Mouse (Mus musculus) liver, postnatal 0 days (tissue): Measurements from ENCODE around the gene Bsx. TPM values are rescaled to one million over a fixed set of nuclear protein-coding genes. Genes with fewer than 3 reads are reported as not detected.

Experiments
- ATAC-seq: fragments of 200-750 bp; cut with Nextera tagmentation; 2 replicates; pipeline ENCODE4 v1.8.0; 2017; ENCODE audit warnings: mild to moderate bottlenecking, moderate library complexity
- DNase-seq: peaks from one replicate; pipeline ENCODE4 v3.0.0-alpha.2; 2016
- H3K27ac ChIP-seq: fragments of 300-500 bp; sonication (generic); 2 replicates; pipeline ENCODE4 v1.5.1; 2014; ENCODE audit warnings: antibody characterized with exemption, moderate library complexity, mild to moderate bottlenecking, low read depth
- H3K27me3 ChIP-seq: fragments of 300-500 bp; sonication (generic); 2 replicates; pipeline ENCODE4 v1.6.1; 2014; ENCODE audit warnings: low read length, control low read depth, mixed read lengths; ENCODE audit not compliant: insufficient read depth
- H3K36me3 ChIP-seq: fragments of 300-500 bp; sonication (generic); replicated peaks from 2 replicates; pipeline ENCODE4 v1.6.1; 2014; ENCODE audit warnings: mild to moderate bottlenecking, control low read depth, low read length, moderate library complexity, mixed read lengths; ENCODE audit not compliant: insufficient read depth
- H3K4me1 ChIP-seq: fragments of 300-500 bp; sonication (generic); 2 replicates; pipeline ENCODE4 v1.6.1; 2014; ENCODE audit warnings: antibody characterized with exemption, mild to moderate bottlenecking, control low read depth; ENCODE audit not compliant: insufficient read depth
- H3K4me2 ChIP-seq: fragments of 300-500 bp; sonication (generic); 2 replicates; pipeline ENCODE4 v1.6.1; 2014; ENCODE audit warnings: low read depth, mild to moderate bottlenecking, low read length, moderate library complexity, mixed read lengths
- H3K4me3 ChIP-seq: fragments of 300-500 bp; sonication (generic); 2 replicates; pipeline ENCODE4 v1.5.1; 2014; ENCODE audit warnings: low read depth, low read length
- H3K9ac ChIP-seq: fragments of 300-500 bp; sonication (generic); replicated peaks from 2 replicates; pipeline ENCODE4 v1.6.1; 2014; ENCODE audit warnings: mild to moderate bottlenecking, moderate library complexity
- H3K9me3 ChIP-seq: fragments of 300-500 bp; sonication (generic); 2 replicates; pipeline ENCODE4 v1.6.1; 2016; ENCODE audit warnings: mild to moderate bottlenecking, control low read depth, low read length, mixed read lengths
- CTCF ChIP-seq: sonication (generic); IDR thresholded peaks from 2 replicates; pipeline ENCODE4 v1.5.1; 2016; ENCODE audit warnings: antibody characterized with exemption, low read depth
- EP300 ChIP-seq: IDR thresholded peaks from 2 replicates; pipeline ENCODE4 v1.6.1; 2016; ENCODE audit warnings: antibody characterized with exemption, low read depth, mild to moderate bottlenecking
- WGBS: fragments of 180-500 bp; shearing (Covaris S2); extraction: QIAGEN DNeasy Blood & Tissue Kit; methylation state at CpG from one replicate; pipeline ENCODE4 v1.1.7; 2014; ENCODE audit not compliant: insufficient replicate concordance; 5-methylcytosine and 5-hydroxymethylcytosine counted together
- polyA plus RNA-seq: library from polyadenylated mRNA; unstranded; fragments of >200 nt; fragmentation: Nextera tagmentation; extraction: Ambion mirVana; gene quantifications from 2 replicates; pipeline ENCODE4 v1.2.1, GENCODE M21; 2015

Bsx gene
- polyA plus RNA-seq, 1 experiment from 2014 or later: not detected

DNA sequence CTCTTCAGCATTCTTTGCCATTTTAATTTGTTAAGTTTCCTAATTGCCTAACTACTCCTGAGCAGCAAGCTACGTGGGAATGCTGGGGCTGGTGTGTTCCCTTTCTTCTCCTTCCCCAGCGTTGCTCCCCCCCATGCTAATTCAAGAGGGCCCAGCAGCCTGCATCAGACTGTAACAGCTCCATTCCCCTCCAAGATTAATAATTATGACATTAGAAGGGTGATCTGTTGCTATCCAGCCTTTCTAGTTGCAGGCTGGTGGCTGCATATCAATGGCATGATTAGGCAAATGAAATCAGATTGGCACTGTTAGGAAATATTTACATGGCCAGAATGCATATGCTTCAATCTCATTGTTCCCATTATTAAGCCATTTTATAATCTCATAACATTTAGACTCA lies 22.4 kb upstream of the Bsx start:
- Histone ChIP-seq H3K4me3 (no peak overlapping the region), H3K9ac (no peak overlapping the region), H3K4me2 (no peak overlapping the region), H3K27me3 (0 out of 2 replicates have a peak, but pooled peaks cover under 1% of the 10 kb centered on the region), H3K27ac (no peak overlapping the region), H3K36me3 (no peaks in the 10 kb centered on the region), H3K4me1 (no peaks in the 10 kb centered on the region), H3K9me3 (no peaks in the 10 kb centered on the region)
- 56% methylated on average over 2 of the region's 2 CpGs for WGBS
- no peak for TF ChIP-seq EP300
- TF ChIP-seq CTCF: no peak
- no peak for ATAC-seq
- DNase-seq: no peak

DNA sequence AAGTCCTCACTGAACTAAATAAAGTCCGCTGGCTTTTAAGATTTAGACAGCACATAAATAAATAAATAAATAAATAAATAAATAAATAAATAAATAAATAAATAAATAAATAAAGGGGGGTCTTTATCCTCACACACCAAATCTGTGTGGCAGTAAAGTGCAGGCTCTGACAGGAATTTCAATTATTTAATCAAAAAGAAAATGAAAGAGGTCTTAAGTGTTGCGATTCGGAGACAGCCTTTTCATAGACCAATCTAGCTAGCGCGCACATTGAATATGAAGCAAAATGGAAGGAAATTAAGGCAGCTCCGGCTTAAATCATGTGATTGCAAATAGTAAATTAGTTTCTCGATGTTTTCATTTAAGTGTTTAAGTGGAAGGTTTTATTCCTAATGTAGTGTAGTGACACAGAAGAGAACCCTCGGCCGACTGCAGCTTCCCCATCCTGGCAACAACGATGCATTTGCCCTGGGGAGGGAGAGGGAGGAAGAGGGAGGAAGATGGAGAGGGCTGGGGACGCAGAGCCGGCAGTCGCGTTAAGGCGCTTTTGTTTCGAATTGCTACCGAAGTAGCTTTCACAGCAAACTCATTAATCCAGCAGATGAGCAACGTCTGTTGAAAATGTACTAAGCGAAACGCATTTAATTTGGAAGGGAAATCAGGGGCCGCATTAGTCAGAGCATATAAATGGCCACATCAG lies 15.3 kb upstream of the Bsx start:
- DNase-seq: no peak
- Histone ChIP-seq H3K9ac (no peak overlapping the region), H3K4me2 (peak overlapping the region; percentile 26), H3K27me3 (peaks cover 20% of the 10 kb centered on the region), H3K27ac (no peak overlapping the region), H3K4me1 (no peaks in the 10 kb centered on the region), H3K36me3 (no peaks in the 10 kb centered on the region), H3K9me3 (no peaks in the 10 kb centered on the region), H3K4me3 (peak overlapping the region; percentile 4; the same call in 1 of the 2 replicates)
- WGBS: 14% methylated on average over 21 of the region's 21 CpGs
- no peak for ATAC-seq
- no peak for TF ChIP-seq EP300
- no peak for TF ChIP-seq CTCF

DNA sequence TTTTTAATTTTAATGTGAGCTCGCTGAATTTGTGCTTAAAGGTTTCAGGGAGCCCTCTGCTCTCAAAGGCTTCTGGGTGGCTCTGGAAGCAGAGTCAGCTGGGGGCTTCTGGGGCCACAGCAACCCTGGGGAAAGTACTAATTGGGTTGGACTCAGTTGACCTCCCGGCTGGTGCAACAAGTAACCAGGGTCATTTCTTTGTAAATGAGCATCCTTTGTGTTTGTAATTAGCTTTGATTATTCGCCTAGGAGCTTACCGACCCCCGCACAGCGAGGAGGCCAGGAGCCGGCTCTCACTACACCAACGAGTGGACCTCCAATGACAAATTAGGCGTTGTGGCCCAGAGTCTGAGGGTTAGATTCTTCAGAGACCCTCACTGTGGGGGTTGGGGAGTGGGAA lies 14.7 kb upstream of the Bsx start:
- no peak for ATAC-seq
- WGBS: 20% methylated on average over 9 of the region's 9 CpGs
- Histone ChIP-seq H3K4me3 (no peak overlapping the region), H3K9ac (no peak overlapping the region), H3K9me3 (no peaks in the 10 kb centered on the region), H3K36me3 (no peaks in the 10 kb centered on the region), H3K27ac (no peak overlapping the region), H3K4me1 (no peaks in the 10 kb centered on the region), H3K4me2 (peak overlapping the region; percentile 26; the same call in 1 of the 2 replicates), H3K27me3 (peaks cover 20% of the 10 kb centered on the region)
- DNase-seq: no peak
- no peak for TF ChIP-seq EP300
- no peak for TF ChIP-seq CTCF

DNA sequence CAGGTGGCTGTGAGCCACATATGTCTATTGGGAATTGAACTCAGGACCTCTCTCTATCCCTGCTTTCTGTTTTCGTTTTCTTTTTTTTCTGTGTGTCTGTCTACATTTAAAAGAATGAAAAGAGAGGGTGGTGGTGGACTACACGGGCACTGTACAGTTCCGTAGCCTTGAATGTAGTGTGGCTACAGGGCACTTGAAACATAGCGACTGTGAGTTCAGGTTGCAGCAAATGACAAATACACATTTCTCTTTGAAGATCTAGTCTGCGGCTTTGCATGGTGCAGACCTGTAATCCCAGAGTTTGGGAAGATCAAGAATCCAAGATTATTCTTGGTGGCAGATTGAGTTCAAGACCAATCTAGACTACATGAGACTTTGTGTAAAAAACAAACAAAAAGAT lies 3.6 kb upstream of the Bsx start:
- H3K4me2 ChIP-seq: no peak overlapping the region
- H3K9ac ChIP-seq: no peak overlapping the region
- H3K36me3 ChIP-seq: no peaks in the 10 kb centered on the region
- no peaks in the 10 kb centered on the region for H3K4me1 ChIP-seq
- H3K9me3 ChIP-seq: no peaks in the 10 kb centered on the region
- no peak for ATAC-seq
- H3K4me3 ChIP-seq: no peak overlapping the region
- DNase-seq: no peak
- no peak overlapping the region for H3K27ac ChIP-seq
- 74% methylated on average over 5 of the region's 5 CpGs for WGBS
- TF ChIP-seq CTCF (no peak), EP300 (no peak)
- H3K27me3 ChIP-seq: peaks cover 58% of the 10 kb centered on the region

DNA sequence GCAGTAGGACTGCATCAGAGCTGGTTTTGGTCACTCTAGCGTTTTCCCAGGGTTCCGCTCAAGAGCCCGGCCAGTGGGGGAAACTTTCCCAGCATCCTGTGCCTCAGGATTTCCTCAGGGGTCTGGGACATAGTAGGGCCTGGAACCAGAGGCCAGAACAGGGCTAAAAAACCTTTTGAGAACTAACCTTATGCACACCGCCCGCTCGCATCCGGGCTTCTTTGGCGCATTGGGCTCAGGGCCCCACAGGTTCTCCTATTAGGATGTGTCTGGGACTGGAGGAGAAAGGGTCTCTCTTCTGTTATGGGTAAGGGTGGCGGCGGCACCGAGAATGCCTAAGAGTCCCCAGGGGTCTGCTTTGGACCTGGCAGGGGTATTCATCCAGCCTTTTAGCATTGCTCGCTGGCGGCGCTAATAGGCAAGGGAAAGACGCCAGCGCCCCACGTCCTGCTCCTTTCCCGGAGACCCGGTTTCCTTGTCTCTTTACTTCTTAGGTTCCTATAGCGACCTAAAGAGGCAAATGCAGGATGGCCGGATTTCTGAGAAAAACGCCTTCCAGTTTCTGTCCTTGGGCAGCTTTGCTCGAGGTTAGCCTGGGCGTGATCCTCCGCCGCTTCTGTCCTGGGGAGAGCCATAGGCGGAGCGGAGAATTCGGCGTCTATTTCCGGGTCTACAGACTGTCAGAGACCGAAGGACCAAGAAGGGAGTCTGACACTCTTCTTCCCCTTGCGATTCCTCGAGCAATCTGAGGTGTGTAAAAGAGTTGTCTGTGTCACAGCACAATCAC lies 2.4 kb upstream of the Bsx start:
- DNase-seq (no peak), ATAC-seq (no peak)
- Histone ChIP-seq H3K4me3 (no peak overlapping the region), H3K27me3 (peaks cover 70% of the 10 kb centered on the region), H3K9ac (no peak overlapping the region), H3K36me3 (no peaks in the 10 kb centered on the region), H3K4me1 (no peaks in the 10 kb centered on the region), H3K4me2 (peak overlapping the region; percentile 62), H3K27ac (no peak overlapping the region), H3K9me3 (no peaks in the 10 kb centered on the region)
- TF ChIP-seq EP300: no peak
- no peak for TF ChIP-seq CTCF
- WGBS: 3% methylated on average over 34 of the region's 34 CpGs

DNA sequence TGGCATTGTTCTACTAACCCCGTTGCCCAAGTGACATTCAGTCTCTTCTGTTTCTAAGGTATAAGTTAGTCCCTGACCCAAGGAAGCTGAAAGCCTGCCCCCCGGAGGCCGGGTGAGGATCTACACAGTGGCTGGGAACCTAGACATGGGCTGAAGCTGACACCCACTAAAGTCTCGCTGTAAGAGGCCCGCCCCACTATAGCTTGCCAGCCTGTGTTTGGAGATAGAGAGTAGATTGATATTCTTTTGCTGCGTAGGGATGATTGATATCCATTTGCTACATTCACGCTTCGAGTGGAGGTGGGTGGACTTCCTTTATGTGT lies 1.8 kb upstream of the Bsx start:
- H3K27me3 ChIP-seq: peaks cover 76% of the 10 kb centered on the region
- H3K9ac ChIP-seq: no peak overlapping the region
- WGBS: 6% methylated on average over 8 of the region's 8 CpGs
- TF ChIP-seq EP300 (no peak), CTCF (peak; percentile 33; the same call in 1 of the 2 replicates)
- no peaks in the 10 kb centered on the region; the same call in 1 of the 2 replicates for H3K4me1 ChIP-seq
- ATAC-seq (no peak), DNase-seq (no peak)
- H3K36me3 ChIP-seq: no peaks in the 10 kb centered on the region
- peak overlapping the region; percentile 62; the same call in 1 of the 2 replicates for H3K4me2 ChIP-seq
- no peaks in the 10 kb centered on the region for H3K9me3 ChIP-seq
- no peak overlapping the region for H3K27ac ChIP-seq
- H3K4me3 ChIP-seq: no peak overlapping the region
